Mouse (Mus musculus) erythroid progenitor cell, adult 5-6 weeks (primary cell): ENCODE measurements around the gene Mical1. TPM values are rescaled to one million over a fixed set of nuclear protein-coding genes. Genes with fewer than 3 reads are reported as not detected.
A peak's percentile ranks its signal among the peaks of the same experiment; 100 is the strongest.

ENCODE experiments used
- ATAC-seq: replicated peaks from 2 replicates; pipeline ENCODE4 v1.8.0; 2016; ENCODE audit warnings: moderate number of reproducible peaks, mild to moderate bottlenecking, moderate TSS enrichment, inconsistent platforms; ENCODE audit not compliant: poor library complexity, low FRiP score, severe bottlenecking
- total RNA-seq, 2 experiments: library from RNA; stranded (forward) in 1 of 2; stranded (reverse) in 1 of 2; fragments of 150-400 nt in 1 of 2; fragments of 186-747, 209-891 nt in 1 of 2; gene quantifications; 2 replicates each; pipeline versions ENCODE4 v1.2.3 to v1.2.4; 2015 to 2017; ENCODE audit warnings: low replicate concordance in 2 of 2

Mical1 gene
- total RNA-seq (2015; ENCODE audit: low replicate concordance) (10.1 and 19.7 TPM in 2 replicates), total RNA-seq (2017; ENCODE audit: low replicate concordance) (0.76 and 11.4 TPM in 2 replicates)

GRCm38 (mm10) chr10:41476171-41477017, at the start of gene Mical1:
Gene Mical1 (plus strand): TSS chr10:41476314.
- ATAC-seq = no peak

GRCm38 (mm10) chr10:41426368-41426767, 49.7 kb upstream of the Mical1 start:
- ATAC-seq = no peak

- no peak for ATAC-seq
Observed at GRCm38 (mm10) chr10:41434624-41435023, 41.5 kb upstream of the Mical1 start.

- ATAC-seq = no peak
Observed at GRCm38 (mm10) chr10:41435141-41435540, 41.0 kb upstream of the Mical1 start.

- ATAC-seq = no peak
Observed at GRCm38 (mm10) chr10:41448216-41448615, 27.9 kb upstream of the Mical1 start.

GRCm38 (mm10) chr10:41449684-41450083, 26.4 kb upstream of the Mical1 start:
- peak; percentile 48 for ATAC-seq

GRCm38 (mm10) chr10:41450137-41450670, 25.9 kb upstream of the Mical1 start, which contains the start of gene Zbtb24:
Gene Zbtb24 (plus strand): TSS chr10:41450383.
- peak; percentile 97 for ATAC-seq

GRCm38 (mm10) chr10:41450780-41451522, 25.2 kb upstream of the Mical1 start:
- no peak for ATAC-seq

- no peak for ATAC-seq
Observed at GRCm38 (mm10) chr10:41451656-41452055, 24.5 kb upstream of the Mical1 start.

- no peak for ATAC-seq
Observed at GRCm38 (mm10) chr10:41452791-41453190, 23.3 kb upstream of the Mical1 start.

- ATAC-seq = no peak
Observed at GRCm38 (mm10) chr10:41459990-41460389, 16.1 kb upstream of the Mical1 start.

GRCm38 (mm10) chr10:41460501-41460900, 15.6 kb upstream of the Mical1 start:
- ATAC-seq = no peak

GRCm38 (mm10) chr10:41461057-41461722, 14.9 kb upstream of the Mical1 start:
- ATAC-seq = no peak

- ATAC-seq = no peak
Observed at GRCm38 (mm10) chr10:41464401-41464955, 11.6 kb upstream of the Mical1 start.

- ATAC-seq = no peak
Observed at GRCm38 (mm10) chr10:41467325-41467724, 8.8 kb upstream of the Mical1 start.

- ATAC-seq = no peak
Observed at GRCm38 (mm10) chr10:41470693-41471092, 5.4 kb upstream of the Mical1 start.

- no peak for ATAC-seq
Observed at GRCm38 (mm10) chr10:41472534-41472933, 3.6 kb upstream of the Mical1 start.

GRCm38 (mm10) chr10:41472962-41473481, 3.1 kb upstream of the Mical1 start:
- ATAC-seq = no peak

- no peak for ATAC-seq
Observed at GRCm38 (mm10) chr10:41473782-41474468, 2.2 kb upstream of the Mical1 start.
